Mouse (Mus musculus): Measurements from ENCODE around the gene Tcl1. TPM values are rescaled to one million over a fixed set of nuclear protein-coding genes. Genes with fewer than 3 reads are reported as not detected.
"Not testable (repeated sequence)": the region's sequence is repeated elsewhere in the genome, so short reads cannot be mapped to it uniquely, and the experiment has no call there.

Tcl1 gene
- polyA plus RNA-seq, 1 experiment = not detected

GRCm38 (mm10) chr12:105224621-105225320 is 2.2 kb upstream of the Tcl1 start:
- DNase-seq (ENCODE audit: low read depth) = no peak
- no peak for TF ChIP-seq CTCF (IDR thresholded peaks at IDR 0.05; ENCODE audit: borderline replicate concordance, extremely low read depth, insufficient read depth, insufficient read length)
- TF ChIP-seq POLR2A (IDR thresholded peaks at IDR 0.05; ENCODE audit: borderline replicate concordance, extremely low read depth, insufficient read depth, insufficient read length, poor library complexity, severe bottlenecking) = no peak

GRCm38 (mm10) chr12:105217101-105217760 is 5.4 kb downstream of the Tcl1 start:
- DNase-seq (ENCODE audit: low read depth) = no peak
- TF ChIP-seq CTCF (IDR thresholded peaks at IDR 0.05; ENCODE audit: borderline replicate concordance, extremely low read depth, insufficient read depth, insufficient read length) = no peak

- TF ChIP-seq CTCF (IDR thresholded peaks at IDR 0.05; ENCODE audit: borderline replicate concordance, extremely low read depth, insufficient read depth, insufficient read length) = no peak
- TF ChIP-seq POLR2A (IDR thresholded peaks at IDR 0.05; ENCODE audit: borderline replicate concordance, extremely low read depth, insufficient read depth, insufficient read length, poor library complexity, severe bottlenecking) = no peak
- no peak for DNase-seq (ENCODE audit: low read depth)
Measured at GRCm38 (mm10) chr12:105209231-105209630, 13.4 kb downstream of the Tcl1 start.

- DNase-seq (ENCODE audit: low read depth) = no peak
- TF ChIP-seq POLR2A (IDR thresholded peaks at IDR 0.05; ENCODE audit: borderline replicate concordance, extremely low read depth, insufficient read depth, insufficient read length, poor library complexity, severe bottlenecking) = no peak
Measured at GRCm38 (mm10) chr12:105208441-105208840, 14.2 kb downstream of the Tcl1 start.

GRCm38 (mm10) chr12:105207071-105207470 is 15.5 kb downstream of the Tcl1 start:
- no peak for DNase-seq (ENCODE audit: low read depth)
- TF ChIP-seq POLR2A (IDR thresholded peaks at IDR 0.05; ENCODE audit: borderline replicate concordance, extremely low read depth, insufficient read depth, insufficient read length, poor library complexity, severe bottlenecking) (no peak), CTCF (IDR thresholded peaks at IDR 0.05; ENCODE audit: borderline replicate concordance, extremely low read depth, insufficient read depth, insufficient read length) (no peak)

- not testable (repeated sequence) for DNase-seq (ENCODE audit: low read depth)
Measured at GRCm38 (mm10) chr12:105201657-105202056, 20.9 kb downstream of the Tcl1 start, which contains the start of gene Tcl1b4. Gene Tcl1b4 (plus strand): TSS chr12:105201957.

GRCm38 (mm10) chr12:105199684-105200497 is 22.7 kb downstream of the Tcl1 start:
- peak; percentile 16 for DNase-seq (ENCODE audit: low read depth)

- not testable (repeated sequence) for DNase-seq (ENCODE audit: low read depth)
Measured at GRCm38 (mm10) chr12:105190743-105191142, 31.9 kb downstream of the Tcl1 start, which contains the start of gene Tcl1b3. Gene Tcl1b3 (plus strand): TSS chr12:105191043.

- DNase-seq (ENCODE audit: low read depth) = not testable (repeated sequence)
Measured at GRCm38 (mm10) chr12:105188980-105189379, 33.6 kb downstream of the Tcl1 start.

- not testable (repeated sequence) for DNase-seq (ENCODE audit: low read depth)
Measured at GRCm38 (mm10) chr12:105181040-105181644, 41.5 kb downstream of the Tcl1 start.

GRCm38 (mm10) chr12:105176044-105176443 is 46.5 kb downstream of the Tcl1 start, which contains the start of gene Tcl1b5:
Gene Tcl1b5 (plus strand): TSS chr12:105176344.
- not testable (repeated sequence) for DNase-seq (ENCODE audit: low read depth)

- DNase-seq (ENCODE audit: low read depth) = not testable (repeated sequence)
Measured at GRCm38 (mm10) chr12:105174318-105174717, 48.3 kb downstream of the Tcl1 start.

- no peak for DNase-seq (ENCODE audit: low read depth)
- TF ChIP-seq CTCF (IDR thresholded peaks at IDR 0.05; ENCODE audit: borderline replicate concordance, extremely low read depth, insufficient read depth, insufficient read length) = no peak
- TF ChIP-seq POLR2A (IDR thresholded peaks at IDR 0.05; ENCODE audit: borderline replicate concordance, extremely low read depth, insufficient read depth, insufficient read length, poor library complexity, severe bottlenecking) = no peak
Measured at GRCm38 (mm10) chr12:105173366-105173765, 49.2 kb downstream of the Tcl1 start.

Other genes starting within 250 kb of the Tcl1 start
- 0.34 and 0.44 TPM in 2 replicates for gene Syne3, start 213.0 kb downstream of the Tcl1 start, polyA plus RNA-seq (2012; rRNA removed)
- gene Glrx5, start 190.1 kb downstream of the Tcl1 start, polyA plus RNA-seq (2012; rRNA removed) = 71.3 and 95.6 TPM in 2 replicates
- gene Tcl1b2, start 76.8 kb downstream of the Tcl1 start, polyA plus RNA-seq (2012; rRNA removed) = 0.08 and 0.14 TPM in 2 replicates
- gene Tcl1b1, start 63.1 kb downstream of the Tcl1 start, polyA plus RNA-seq (2012; rRNA removed) = not detected in 2 replicates
- not detected in 2 replicates for gene Tcl1b5, start 46.4 kb downstream of the Tcl1 start, polyA plus RNA-seq (2012; rRNA removed)
- gene Tcl1b3, start 31.8 kb downstream of the Tcl1 start, polyA plus RNA-seq (2012; rRNA removed) = not detected in 2 replicates
- not detected in 2 replicates for gene Tcl1b4, start 20.8 kb downstream of the Tcl1 start, polyA plus RNA-seq (2012; rRNA removed)
- 8.5 and 17.5 TPM in 2 replicates for gene Tunar, start 111.1 kb upstream of the Tcl1 start, polyA plus RNA-seq (2012; rRNA removed)
- 90.3 and 133 TPM in 2 replicates for gene D430019H16Rik, start 231.1 kb upstream of the Tcl1 start, polyA plus RNA-seq (2012; rRNA removed)